Mouse (Mus musculus) hindbrain, embryonic 14.5 days (tissue): ENCODE measurements at regions not wholly inside any gene's neighbourhood (a gene's known extent, or its start where the extent isn't known, plus 50 kb on each side); places are given as distances from the start of the nearest gene placed in this dataset.

Experiments
- ATAC-seq: fragments of 200-750 bp; cut with Nextera tagmentation; 2 replicates; pipeline ENCODE4 v1.8.0; 2017; ENCODE audit warnings: moderate number of reproducible peaks, mild to moderate bottlenecking, moderate TSS enrichment, moderate library complexity; ENCODE audit not compliant: low FRiP score
- DNase-seq: peaks from one replicate; pipeline ENCODE4 v3.0.0-alpha.2; 2015; ENCODE audit warnings: low spot score
- H3K27ac ChIP-seq: fragments of 300-500 bp; sonication (generic); 2 replicates; pipeline ENCODE4 v1.5.1; 2014; ENCODE audit warnings: mild to moderate bottlenecking, moderate library complexity
- H3K27me3 ChIP-seq: fragments of 300-500 bp; sonication (generic); 2 replicates; pipeline ENCODE4 v1.6.1; 2014; ENCODE audit warnings: mild to moderate bottlenecking, low read length, mixed read lengths; ENCODE audit not compliant: control insufficient read depth, insufficient read depth
- H3K36me3 ChIP-seq: fragments of 300-500 bp; sonication (generic); replicated peaks from 2 replicates; pipeline ENCODE4 v1.6.1; 2014; ENCODE audit not compliant: control insufficient read depth, insufficient read depth
- H3K4me1 ChIP-seq: fragments of 300-500 bp; sonication (generic); replicated peaks from 2 replicates; pipeline ENCODE4 v1.6.1; 2014; ENCODE audit warnings: antibody characterized with exemption, low read length, mixed read lengths; ENCODE audit not compliant: control insufficient read depth, insufficient read depth
- H3K4me2 ChIP-seq: fragments of 300-500 bp; sonication (generic); replicated peaks from 2 replicates; pipeline ENCODE4 v1.6.1; 2014; ENCODE audit warnings: mild to moderate bottlenecking, moderate library complexity
- H3K4me3 ChIP-seq: fragments of 300-500 bp; sonication (generic); replicated peaks from 2 replicates; pipeline ENCODE4 v1.5.1; 2014; ENCODE audit warnings: mild to moderate bottlenecking, low read length
- H3K9ac ChIP-seq: fragments of 300-500 bp; sonication (generic); 2 replicates; pipeline ENCODE4 v1.6.1; 2014
- H3K9me3 ChIP-seq: fragments of 300-500 bp; sonication (generic); 2 replicates; pipeline ENCODE4 v1.6.1; 2016; ENCODE audit warnings: low read length; ENCODE audit not compliant: control insufficient read depth
- WGBS: fragments of 180-500 bp; shearing (Covaris S2); extraction: QIAGEN DNeasy Blood & Tissue Kit; methylation state at CpG from one replicate; pipeline ENCODE4 v1.1.7; 2014; 5-methylcytosine and 5-hydroxymethylcytosine counted together

GRCm38 (mm10) chr17:47216490-47216889 is 152.2 kb upstream of the Mrps10 start:
- no peaks in the 10 kb centered on the region for H3K27me3 ChIP-seq
- H3K9me3 ChIP-seq, result no peaks in the 10 kb centered on the region
- WGBS, result 90% methylated on average over 3 of the region's 3 CpGs
- H3K27ac ChIP-seq, result no peak overlapping the region
- H3K4me3 ChIP-seq, result no peak overlapping the region
- no peak overlapping the region for H3K9ac ChIP-seq
- no peak for ATAC-seq
- no peak for DNase-seq
- no peak overlapping the region for H3K4me2 ChIP-seq
- H3K4me1 ChIP-seq, result no peaks in the 10 kb centered on the region
- no peaks in the 10 kb centered on the region for H3K36me3 ChIP-seq

GRCm38 (mm10) chr17:47215841-47216240 is 152.8 kb upstream of the Mrps10 start:
- ATAC-seq (no peak), DNase-seq (no peak)
- H3K4me1 ChIP-seq, result no peaks in the 10 kb centered on the region
- no peak overlapping the region for H3K27ac ChIP-seq
- no peak overlapping the region for H3K4me3 ChIP-seq
- H3K4me2 ChIP-seq, result no peak overlapping the region
- WGBS, result 97% methylated on average over 2 of the region's 2 CpGs
- H3K27me3 ChIP-seq, result no peaks in the 10 kb centered on the region
- no peak overlapping the region for H3K9ac ChIP-seq
- no peaks in the 10 kb centered on the region for H3K9me3 ChIP-seq
- no peaks in the 10 kb centered on the region for H3K36me3 ChIP-seq

GRCm38 (mm10) chr17:47214111-47214510 is 154.6 kb upstream of the Mrps10 start:
- no peak overlapping the region for H3K27ac ChIP-seq
- no peak overlapping the region for H3K4me2 ChIP-seq
- H3K4me1 ChIP-seq, result no peaks in the 10 kb centered on the region
- no peak overlapping the region for H3K9ac ChIP-seq
- H3K36me3 ChIP-seq, result no peaks in the 10 kb centered on the region
- H3K9me3 ChIP-seq, result no peaks in the 10 kb centered on the region
- no peaks in the 10 kb centered on the region for H3K27me3 ChIP-seq
- 96% methylated on average over 8 of the region's 8 CpGs for WGBS
- DNase-seq (no peak), ATAC-seq (no peak)
- no peak overlapping the region for H3K4me3 ChIP-seq

GRCm38 (mm10) chr17:47210441-47211196 is 158.1 kb upstream of the Mrps10 start:
- Histone ChIP-seq H3K27me3 (no peaks in the 10 kb centered on the region), H3K4me2 (no peak overlapping the region), H3K9me3 (no peaks in the 10 kb centered on the region), H3K27ac (no peak overlapping the region), H3K36me3 (no peaks in the 10 kb centered on the region), H3K4me3 (no peak overlapping the region), H3K9ac (no peak overlapping the region), H3K4me1 (no peaks in the 10 kb centered on the region)
- no peak for DNase-seq
- WGBS, result 83% methylated on average over 22 of the region's 22 CpGs
- ATAC-seq, result no peak

- ATAC-seq, result no peak
Observed at GRCm38 (mm10) chr17:47208886-47209585, 159.7 kb upstream of the Mrps10 start.

GRCm38 (mm10) chr17:47207471-47207870 is 161.2 kb upstream of the Mrps10 start:
- no peak overlapping the region for H3K27ac ChIP-seq
- no peaks in the 10 kb centered on the region for H3K4me1 ChIP-seq
- H3K4me2 ChIP-seq, result no peak overlapping the region
- H3K9me3 ChIP-seq, result no peaks in the 10 kb centered on the region
- no peak overlapping the region for H3K9ac ChIP-seq
- H3K36me3 ChIP-seq, result no peaks in the 10 kb centered on the region
- H3K27me3 ChIP-seq, result no peaks in the 10 kb centered on the region
- H3K4me3 ChIP-seq, result no peak overlapping the region
- ATAC-seq (no peak), DNase-seq (no peak)
- 95% methylated on average over 4 of the region's 4 CpGs for WGBS

More at GRCm38 (mm10) chr17:47208886-47209585, 159.7 kb upstream of the Mrps10 start:
- H3K9ac ChIP-seq, result no peak overlapping the region
- no peak overlapping the region for H3K4me3 ChIP-seq
- no peaks in the 10 kb centered on the region for H3K9me3 ChIP-seq
- no peak overlapping the region for H3K4me2 ChIP-seq
- H3K27ac ChIP-seq, result no peak overlapping the region
- no peaks in the 10 kb centered on the region for H3K36me3 ChIP-seq
- H3K27me3 ChIP-seq, result no peaks in the 10 kb centered on the region
- no peak for DNase-seq
- H3K4me1 ChIP-seq, result no peaks in the 10 kb centered on the region
- 76% methylated on average over 16 of the region's 16 CpGs for WGBS

GRCm38 (mm10) chr17:47204470-47205162 is 164.1 kb upstream of the Mrps10 start:
- Histone ChIP-seq H3K9ac (no peak overlapping the region), H3K27me3 (no peaks in the 10 kb centered on the region), H3K36me3 (no peaks in the 10 kb centered on the region), H3K27ac (no peak overlapping the region), H3K4me3 (no peak overlapping the region), H3K4me2 (no peak overlapping the region), H3K9me3 (no peaks in the 10 kb centered on the region), H3K4me1 (no peaks in the 10 kb centered on the region)
- WGBS, result 82% methylated on average over 7 of the region's 7 CpGs
- ATAC-seq (no peak), DNase-seq (no peak)

GRCm38 (mm10) chr17:47199206-47199605 is 169.5 kb upstream of the Mrps10 start:
- Histone ChIP-seq H3K27me3 (no peaks in the 10 kb centered on the region), H3K4me2 (no peak overlapping the region), H3K4me1 (peaks cover 13% of the 10 kb centered on the region), H3K4me3 (no peak overlapping the region), H3K27ac (no peak overlapping the region), H3K9me3 (peaks cover 6% of the 10 kb centered on the region; the same call in 1 of the 2 replicates), H3K9ac (no peak overlapping the region), H3K36me3 (no peaks in the 10 kb centered on the region)
- no peak; the same call in 1 of the 2 replicates for ATAC-seq
- WGBS, result 65% methylated on average over 10 of the region's 10 CpGs
- no peak for DNase-seq

GRCm38 (mm10) chr17:47197957-47198356 is 170.7 kb upstream of the Mrps10 start:
- 64% methylated on average over 7 of the region's 7 CpGs for WGBS
- no peak for DNase-seq

More at GRCm38 (mm10) chr17:47197957-47198356, 170.7 kb upstream of the Mrps10 start:
- Histone ChIP-seq H3K4me3 (no peak overlapping the region), H3K27me3 (no peaks in the 10 kb centered on the region), H3K4me1 (peaks cover 13% of the 10 kb centered on the region), H3K9me3 (peaks cover 6% of the 10 kb centered on the region; the same call in 1 of the 2 replicates), H3K27ac (no peak overlapping the region), H3K36me3 (no peaks in the 10 kb centered on the region), H3K9ac (no peak overlapping the region), H3K4me2 (no peak overlapping the region)
- ATAC-seq, result no peak
